Mouse (Mus musculus) intestine, embryonic 16.5 days (tissue): ENCODE measurements at regions not wholly inside any gene's neighbourhood (a gene's known extent, or its start where the extent isn't known, plus 50 kb on each side); places are given as distances from the start of the nearest gene placed in this dataset.

Experiments used
- ATAC-seq: fragments of 200-750 bp; cut with Nextera tagmentation; 2 replicates; pipeline ENCODE4 v1.8.0; 2017; ENCODE audit warnings: moderate TSS enrichment, moderate library complexity
- H3K27ac ChIP-seq: fragments of 300-500 bp; sonication (generic); 2 replicates; pipeline ENCODE4 v1.5.1; 2014; ENCODE audit warnings: mild to moderate bottlenecking, low read length
- H3K27me3 ChIP-seq: fragments of 300-500 bp; sonication (generic); replicated peaks from 2 replicates; pipeline ENCODE4 v1.6.1; 2014; ENCODE audit warnings: low read length, control low read depth, mixed read lengths; ENCODE audit not compliant: control insufficient read depth, insufficient read depth
- H3K36me3 ChIP-seq: fragments of 300-500 bp; sonication (generic); 2 replicates; pipeline ENCODE4 v1.6.1; 2014; ENCODE audit warnings: low read length, control low read depth; ENCODE audit not compliant: control insufficient read depth, insufficient read depth
- H3K4me1 ChIP-seq: fragments of 300-500 bp; sonication (generic); 2 replicates; pipeline ENCODE4 v1.6.1; 2014; ENCODE audit warnings: low read length, control low read depth, mixed read lengths; ENCODE audit not compliant: control insufficient read depth, insufficient read depth
- H3K4me2 ChIP-seq: fragments of 300-500 bp; sonication (generic); 2 replicates; pipeline ENCODE4 v1.6.1; 2014; ENCODE audit warnings: low read depth, low read length, control low read depth
- H3K4me3 ChIP-seq: fragments of 300-500 bp; sonication (generic); 2 replicates; pipeline ENCODE4 v1.5.1; 2014; ENCODE audit warnings: mild to moderate bottlenecking, low read length
- H3K9ac ChIP-seq: fragments of 300-500 bp; sonication (generic); 2 replicates; pipeline ENCODE4 v1.6.1; 2014; ENCODE audit warnings: low read depth, low read length
- H3K9me3 ChIP-seq: fragments of 300-500 bp; sonication (generic); 2 replicates; pipeline ENCODE4 v1.6.1; 2016; ENCODE audit warnings: low read length, control low read depth; ENCODE audit not compliant: control insufficient read depth
- WGBS: fragments of 180-500 bp; shearing (Covaris S2); extraction: QIAGEN DNeasy Blood & Tissue Kit; methylation state at CpG from one replicate; pipeline ENCODE4 v1.1.7; 2014; 5-methylcytosine and 5-hydroxymethylcytosine counted together

GRCm38 (mm10) chr1:127152840-127153239 lies 52.0 kb upstream of the Mgat5 start:
- ATAC-seq, result no peak
- no peak overlapping the region for H3K4me3 ChIP-seq
- no peaks in the 10 kb centered on the region for H3K9me3 ChIP-seq
- H3K27me3 ChIP-seq, result no peaks in the 10 kb centered on the region
- H3K27ac ChIP-seq, result no peak overlapping the region
- H3K4me1 ChIP-seq, result no peaks in the 10 kb centered on the region
- H3K36me3 ChIP-seq, result no peaks in the 10 kb centered on the region
- 67% methylated on average over 6 of the region's 6 CpGs for WGBS
- no peak overlapping the region for H3K4me2 ChIP-seq
- no peak overlapping the region for H3K9ac ChIP-seq

- no peaks in the 10 kb centered on the region for H3K36me3 ChIP-seq
- H3K4me1 ChIP-seq, result no peaks in the 10 kb centered on the region
- H3K9me3 ChIP-seq, result no peaks in the 10 kb centered on the region
- H3K27ac ChIP-seq, result no peak overlapping the region
- no peak for ATAC-seq
- no peak overlapping the region for H3K4me2 ChIP-seq
- H3K4me3 ChIP-seq, result no peak overlapping the region
- no peak overlapping the region for H3K9ac ChIP-seq
- 83% methylated on average over 4 of the region's 4 CpGs for WGBS
- no peaks in the 10 kb centered on the region for H3K27me3 ChIP-seq
These were observed 69.3 kb upstream of the Mgat5 start for GRCm38 (mm10) chr1:127135521-127135920.

GRCm38 (mm10) chr1:127131871-127132270 lies 72.9 kb upstream of the Mgat5 start:
- H3K4me3 ChIP-seq, result no peak overlapping the region
- WGBS, result 58% methylated on average over 5 of the region's 5 CpGs
- no peak overlapping the region for H3K4me2 ChIP-seq
- no peaks in the 10 kb centered on the region for H3K4me1 ChIP-seq
- no peaks in the 10 kb centered on the region for H3K27me3 ChIP-seq
- H3K9me3 ChIP-seq, result no peaks in the 10 kb centered on the region
- H3K27ac ChIP-seq, result no peak overlapping the region
- H3K36me3 ChIP-seq, result no peaks in the 10 kb centered on the region
- no peak for ATAC-seq
- no peak overlapping the region for H3K9ac ChIP-seq

- no peak for ATAC-seq
- no peaks in the 10 kb centered on the region for H3K36me3 ChIP-seq
- H3K4me2 ChIP-seq, result no peak overlapping the region
- 88% methylated on average over 5 of the region's 5 CpGs for WGBS
- H3K27ac ChIP-seq, result no peak overlapping the region
- no peaks in the 10 kb centered on the region for H3K9me3 ChIP-seq
- H3K4me3 ChIP-seq, result no peak overlapping the region
- no peaks in the 10 kb centered on the region for H3K4me1 ChIP-seq
- H3K27me3 ChIP-seq, result no peaks in the 10 kb centered on the region
- H3K9ac ChIP-seq, result no peak overlapping the region
These were observed 80.0 kb upstream of the Mgat5 start for GRCm38 (mm10) chr1:127124862-127125261.

- 75% methylated on average over 1 of the region's 1 CpGs for WGBS
- no peak overlapping the region for H3K4me3 ChIP-seq
- H3K27me3 ChIP-seq, result no peaks in the 10 kb centered on the region
- no peak overlapping the region for H3K4me2 ChIP-seq
- ATAC-seq, result no peak
- no peak overlapping the region for H3K9ac ChIP-seq
- no peaks in the 10 kb centered on the region for H3K36me3 ChIP-seq
- H3K9me3 ChIP-seq, result 0 out of 2 replicates have a peak, but pooled peaks cover 5% of the 10 kb centered on the region
- no peak overlapping the region for H3K27ac ChIP-seq
- H3K4me1 ChIP-seq, result no peaks in the 10 kb centered on the region
These were observed 86.8 kb upstream of the Mgat5 start for GRCm38 (mm10) chr1:127118019-127118418.

- Histone ChIP-seq H3K36me3 (no peaks in the 10 kb centered on the region), H3K27ac (no peak overlapping the region), H3K4me2 (no peak overlapping the region), H3K4me3 (no peak overlapping the region), H3K27me3 (no peaks in the 10 kb centered on the region), H3K9me3 (no peaks in the 10 kb centered on the region), H3K9ac (no peak overlapping the region), H3K4me1 (no peaks in the 10 kb centered on the region)
- WGBS, result 58% methylated on average over 5 of the region's 5 CpGs
- ATAC-seq, result no peak
These were observed 97.3 kb upstream of the Mgat5 start for GRCm38 (mm10) chr1:127107485-127107884.

- WGBS, result 80% methylated on average over 8 of the region's 8 CpGs
- ATAC-seq, result no peak
These were observed 99.0 kb upstream of the Mgat5 start for GRCm38 (mm10) chr1:127105861-127106260.

GRCm38 (mm10) chr1:127103664-127104063 lies 101.2 kb upstream of the Mgat5 start:
- Histone ChIP-seq H3K36me3 (no peaks in the 10 kb centered on the region), H3K9ac (no peak overlapping the region), H3K27ac (no peak overlapping the region), H3K4me2 (no peak overlapping the region), H3K9me3 (no peaks in the 10 kb centered on the region; the same call in 1 of the 2 replicates), H3K4me3 (no peak overlapping the region), H3K27me3 (no peaks in the 10 kb centered on the region), H3K4me1 (no peaks in the 10 kb centered on the region)
- no peak for ATAC-seq
- WGBS, result 27% methylated on average over 2 of the region's 2 CpGs

More at GRCm38 (mm10) chr1:127105861-127106260, 99.0 kb upstream of the Mgat5 start:
- Histone ChIP-seq H3K4me2 (no peak overlapping the region), H3K4me3 (no peak overlapping the region), H3K9me3 (no peaks in the 10 kb centered on the region; the same call in 1 of the 2 replicates), H3K27me3 (no peaks in the 10 kb centered on the region), H3K9ac (no peak overlapping the region), H3K36me3 (no peaks in the 10 kb centered on the region), H3K27ac (no peak overlapping the region), H3K4me1 (no peaks in the 10 kb centered on the region)

GRCm38 (mm10) chr1:127098871-127099420 lies 105.9 kb upstream of the Mgat5 start:
- Histone ChIP-seq H3K9ac (no peak overlapping the region), H3K9me3 (no peaks in the 10 kb centered on the region; the same call in 1 of the 2 replicates), H3K27ac (no peak overlapping the region), H3K4me3 (no peak overlapping the region), H3K4me1 (no peaks in the 10 kb centered on the region), H3K36me3 (no peaks in the 10 kb centered on the region), H3K4me2 (no peak overlapping the region), H3K27me3 (no peaks in the 10 kb centered on the region)
- ATAC-seq, result no peak

GRCm38 (mm10) chr1:127087616-127088015 lies 117.2 kb upstream of the Mgat5 start:
- ATAC-seq, result no peak
- H3K9me3 ChIP-seq, result no peaks in the 10 kb centered on the region
- no peak overlapping the region for H3K27ac ChIP-seq
- H3K36me3 ChIP-seq, result no peaks in the 10 kb centered on the region
- H3K4me1 ChIP-seq, result no peaks in the 10 kb centered on the region
- H3K27me3 ChIP-seq, result no peaks in the 10 kb centered on the region
- H3K9ac ChIP-seq, result no peak overlapping the region
- no peak overlapping the region for H3K4me3 ChIP-seq
- H3K4me2 ChIP-seq, result no peak overlapping the region
